Mouse (Mus musculus) limb, embryonic 11.5 days (tissue): Measurements from ENCODE around the gene Zfp605. TPM values are rescaled to one million over a fixed set of nuclear protein-coding genes. Genes with fewer than 3 reads are reported as not detected.

Source experiments
- ATAC-seq: fragments of 200-750 bp; cut with Nextera tagmentation; 2 replicates; pipeline ENCODE4 v1.8.0; 2017; ENCODE audit warnings: low read depth; ENCODE audit not compliant: insufficient number of reproducible peaks, low FRiP score, low TSS enrichment
- DNase-seq: peaks from one replicate; pipeline ENCODE4 v3.0.0-alpha.2; 2015; ENCODE audit warnings: low spot score
- H3K27ac ChIP-seq: fragments of 300-500 bp; sonication (generic); replicated peaks from 2 replicates; pipeline ENCODE4 v1.5.1; 2014; ENCODE audit warnings: low read depth, mild to moderate bottlenecking, low read length
- H3K27me3 ChIP-seq: fragments of 300-500 bp; sonication (generic); 2 replicates; pipeline ENCODE4 v1.6.1; 2014; ENCODE audit warnings: mild to moderate bottlenecking, low read length, mixed read lengths; ENCODE audit not compliant: control insufficient read depth, insufficient read depth
- H3K36me3 ChIP-seq: fragments of 300-500 bp; sonication (generic); 2 replicates; pipeline ENCODE4 v1.6.1; 2014; ENCODE audit warnings: mild to moderate bottlenecking, low read length, moderate library complexity, mixed read lengths; ENCODE audit not compliant: control insufficient read depth, insufficient read depth
- H3K4me1 ChIP-seq: fragments of 300-500 bp; sonication (generic); 2 replicates; pipeline ENCODE4 v1.6.1; 2014; ENCODE audit warnings: low read length, mixed read lengths; ENCODE audit not compliant: control insufficient read depth, insufficient read depth
- H3K4me2 ChIP-seq: fragments of 300-500 bp; sonication (generic); 2 replicates; pipeline ENCODE4 v1.6.1; 2014; ENCODE audit warnings: low read depth, mild to moderate bottlenecking, moderate library complexity; ENCODE audit not compliant: severe bottlenecking
- H3K4me3 ChIP-seq: fragments of 300-500 bp; sonication (generic); 2 replicates; pipeline ENCODE4 v1.5.1; 2014; ENCODE audit warnings: low read depth, low read length
- H3K9ac ChIP-seq: fragments of 300-500 bp; sonication (generic); 2 replicates; pipeline ENCODE4 v1.6.1; 2014; ENCODE audit warnings: mild to moderate bottlenecking, low read length
- H3K9me3 ChIP-seq: fragments of 300-500 bp; sonication (generic); 2 replicates; pipeline ENCODE4 v1.6.1; 2016; ENCODE audit warnings: low read length; ENCODE audit not compliant: control insufficient read depth
- WGBS: fragments of 180-500 bp; shearing (Covaris S2); extraction: QIAGEN DNeasy Blood & Tissue Kit; methylation state at CpG from one replicate; pipeline ENCODE4 v1.1.7; 2014; 5-methylcytosine and 5-hydroxymethylcytosine counted together
- polyA plus RNA-seq: library from polyadenylated mRNA; unstranded; fragments of >200 nt; fragmentation: Nextera tagmentation; extraction: Ambion mirVana; gene quantifications from 2 replicates; pipeline ENCODE4 v1.2.1, GENCODE M21; 2014

Zfp605 gene
- polyA plus RNA-seq, 1 experiment from 2014 or later: 4.2 TPM

DNA sequence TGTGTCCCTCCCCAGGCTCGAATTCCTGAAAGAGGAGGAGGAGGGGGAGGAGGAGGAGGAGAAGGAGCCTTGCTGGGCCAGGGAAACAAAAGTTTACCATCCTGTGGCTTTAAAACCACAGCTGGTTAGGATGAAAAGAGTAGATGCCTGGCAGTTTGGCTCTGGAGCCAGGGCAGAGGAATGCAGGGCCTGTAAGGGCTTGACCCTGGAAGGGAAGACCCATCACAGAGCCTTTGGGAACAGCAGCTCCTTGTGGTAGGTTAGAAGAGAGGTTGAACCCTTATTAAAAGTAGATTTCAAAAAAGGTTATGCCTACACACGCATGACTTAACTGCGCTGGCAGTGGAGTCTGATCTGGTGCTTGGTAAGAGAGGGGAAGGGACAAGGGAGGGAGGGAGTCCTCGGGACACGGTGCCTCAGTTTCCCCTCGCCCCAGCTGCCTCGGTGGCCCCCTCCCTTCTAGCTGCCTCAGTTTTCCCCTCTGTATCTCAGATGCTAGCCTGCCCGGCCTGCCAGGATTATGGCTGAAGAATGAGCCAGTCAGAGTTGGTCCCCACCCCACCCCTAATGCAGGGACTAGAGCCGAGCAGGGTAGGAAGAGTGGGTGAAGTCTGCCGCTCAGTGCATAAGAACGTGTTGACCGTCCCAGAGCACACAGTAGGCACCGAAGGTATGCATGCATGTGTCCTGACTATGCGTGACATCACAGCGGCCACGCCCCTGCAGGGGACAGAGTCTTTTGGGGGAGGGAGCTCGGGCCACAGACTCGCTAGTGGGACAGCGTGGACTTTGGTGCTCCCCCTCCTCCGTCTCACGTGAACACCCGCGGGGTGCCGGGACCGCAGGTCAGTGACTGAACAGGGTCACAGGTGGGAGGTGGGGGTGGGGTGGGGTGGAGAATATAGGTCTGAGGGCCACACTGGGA, 10.0 kb upstream of the Zfp605 start, which contains the start of gene Plcxd1:
Plcxd1 (plus strand) TSS at position 314 of the 925 bp plus-strand sequence.
- Histone ChIP-seq H3K27ac (no peak within 1 kb of the TSS), H3K9ac (no peak within 1 kb of the TSS), H3K4me3 (peak within 1 kb of the TSS; percentile 22), H3K4me1 (peaks cover 10% of the 10 kb centered on the region), H3K9me3 (no peaks in the 10 kb centered on the region), H3K36me3 (peaks cover 18% of the 10 kb centered on the region), H3K4me2 (peak within 1 kb of the TSS; percentile 58), H3K27me3 (no peaks in the 10 kb centered on the region)
- no peak; the same call in 1 of the 2 replicates for ATAC-seq
- peak; percentile 37 for DNase-seq
- 5% methylated on average over 24 of the region's 25 CpGs for WGBS

DNA sequence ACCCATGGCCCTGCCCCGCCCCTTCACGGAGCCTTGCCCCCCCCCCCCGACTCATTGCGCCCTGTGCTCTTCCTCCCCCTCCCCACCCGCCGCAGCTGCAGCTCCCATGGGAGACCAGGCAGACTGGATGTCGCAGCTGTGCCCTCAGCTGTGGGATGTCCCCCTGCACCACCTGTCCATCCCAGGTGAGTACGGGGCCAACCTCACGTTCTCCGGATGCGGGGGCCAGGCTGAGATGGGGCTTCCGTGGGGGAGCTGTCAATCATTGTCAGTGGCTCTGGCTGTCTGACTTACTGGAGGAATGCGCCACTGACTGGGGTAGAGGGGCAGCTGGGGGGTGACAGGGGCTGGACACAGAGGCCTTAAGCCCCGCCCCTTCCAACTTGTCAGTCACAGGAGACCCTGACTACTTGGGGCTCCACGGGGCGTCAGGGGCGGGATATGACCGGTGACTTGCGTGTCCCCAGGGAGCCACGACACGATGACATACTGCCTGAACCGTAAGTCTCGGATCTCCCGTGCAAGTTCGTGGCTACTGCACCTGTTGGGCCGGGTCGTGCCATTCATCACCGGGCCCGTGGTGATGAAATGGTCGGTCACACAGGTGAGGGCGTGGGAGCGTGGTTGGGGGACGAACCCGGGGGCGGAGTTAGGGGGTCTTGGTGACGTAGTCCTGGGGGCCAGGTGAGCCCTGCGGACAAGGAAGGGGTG, 8.8 kb upstream of the Zfp605 start:
- ATAC-seq (peak; percentile 8; the same call in 1 of the 2 replicates), DNase-seq (peak; percentile 52)
- Histone ChIP-seq H3K36me3 (peaks cover 26% of the 10 kb centered on the region), H3K9ac (no peak overlapping the region), H3K9me3 (no peaks in the 10 kb centered on the region), H3K4me2 (peak overlapping the region; percentile 58), H3K27ac (no peak overlapping the region), H3K4me1 (peaks cover 10% of the 10 kb centered on the region), H3K27me3 (no peaks in the 10 kb centered on the region), H3K4me3 (peak overlapping the region; percentile 22)
- WGBS: 1% methylated on average over 37 of the region's 37 CpGs

DNA sequence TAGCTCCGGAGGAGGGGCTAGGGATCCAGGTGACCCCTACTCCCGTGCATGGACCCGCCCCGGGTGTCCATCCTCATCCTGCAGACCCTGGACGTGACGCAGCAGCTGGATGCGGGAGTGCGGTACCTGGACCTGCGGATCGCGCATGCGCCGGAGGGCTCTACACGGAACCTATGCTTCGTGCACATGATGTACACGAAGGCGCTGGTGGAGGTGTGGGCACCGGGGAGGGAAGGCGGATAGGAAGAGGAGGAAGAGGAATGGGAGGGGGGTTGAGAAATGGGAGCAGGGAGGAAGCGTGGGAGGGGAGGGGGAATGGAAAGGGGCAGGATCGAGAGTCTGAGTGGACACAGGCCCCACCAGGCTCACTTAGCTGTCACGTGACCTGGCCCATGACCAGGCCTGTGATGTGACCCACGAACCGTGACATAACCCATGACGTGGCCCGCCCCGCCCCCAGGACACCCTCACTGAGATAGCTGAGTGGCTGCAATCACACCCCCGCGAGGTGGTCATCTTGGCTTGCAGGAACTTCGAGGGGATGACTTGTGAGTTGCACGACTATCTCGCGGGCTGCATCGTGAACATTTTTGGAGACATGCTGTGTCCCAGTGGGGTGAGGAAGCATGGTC, 8.1 kb upstream of the Zfp605 start:
- Histone ChIP-seq H3K9ac (0 out of 2 replicates have a peak overlapping the region, but pooled peaks have one; percentile 17), H3K9me3 (no peaks in the 10 kb centered on the region), H3K4me2 (peak overlapping the region; percentile 58), H3K4me1 (peaks cover 14% of the 10 kb centered on the region), H3K27me3 (no peaks in the 10 kb centered on the region), H3K27ac (no peak overlapping the region), H3K36me3 (peaks cover 29% of the 10 kb centered on the region), H3K4me3 (peak overlapping the region; percentile 22)
- DNase-seq (peak; percentile 38), ATAC-seq (peak; percentile 8; the same call in 1 of the 2 replicates)
- WGBS: 18% methylated on average over 34 of the region's 34 CpGs

DNA sequence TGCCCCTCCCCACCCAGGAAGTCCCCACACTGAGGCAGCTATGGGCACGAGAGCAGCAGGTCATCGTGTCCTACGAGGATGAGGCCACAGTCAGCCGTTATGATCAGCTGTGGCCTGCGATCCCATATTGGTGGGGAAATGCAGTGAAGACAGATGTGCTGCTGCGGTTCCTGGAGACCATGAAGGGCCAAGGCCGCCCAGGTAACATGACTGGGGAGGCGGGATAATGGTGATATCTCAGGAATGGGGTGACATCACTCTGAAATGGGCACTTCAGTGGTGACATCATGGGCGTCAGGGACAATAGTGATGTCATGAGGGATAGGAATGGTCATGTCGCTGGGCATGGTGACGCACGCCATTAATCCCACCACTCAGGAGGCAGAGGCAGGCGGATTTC, 7.5 kb upstream of the Zfp605 start:
- H3K9me3 ChIP-seq: no peaks in the 10 kb centered on the region
- peaks cover 29% of the 10 kb centered on the region for H3K36me3 ChIP-seq
- DNase-seq: no peak
- H3K4me1 ChIP-seq: peaks cover 17% of the 10 kb centered on the region
- ATAC-seq: no peak
- H3K4me3 ChIP-seq: no peak overlapping the region
- WGBS: 89% methylated on average over 13 of the region's 13 CpGs
- no peak overlapping the region for H3K4me2 ChIP-seq
- no peak overlapping the region for H3K9ac ChIP-seq
- H3K27ac ChIP-seq: no peak overlapping the region
- H3K27me3 ChIP-seq: no peaks in the 10 kb centered on the region

DNA sequence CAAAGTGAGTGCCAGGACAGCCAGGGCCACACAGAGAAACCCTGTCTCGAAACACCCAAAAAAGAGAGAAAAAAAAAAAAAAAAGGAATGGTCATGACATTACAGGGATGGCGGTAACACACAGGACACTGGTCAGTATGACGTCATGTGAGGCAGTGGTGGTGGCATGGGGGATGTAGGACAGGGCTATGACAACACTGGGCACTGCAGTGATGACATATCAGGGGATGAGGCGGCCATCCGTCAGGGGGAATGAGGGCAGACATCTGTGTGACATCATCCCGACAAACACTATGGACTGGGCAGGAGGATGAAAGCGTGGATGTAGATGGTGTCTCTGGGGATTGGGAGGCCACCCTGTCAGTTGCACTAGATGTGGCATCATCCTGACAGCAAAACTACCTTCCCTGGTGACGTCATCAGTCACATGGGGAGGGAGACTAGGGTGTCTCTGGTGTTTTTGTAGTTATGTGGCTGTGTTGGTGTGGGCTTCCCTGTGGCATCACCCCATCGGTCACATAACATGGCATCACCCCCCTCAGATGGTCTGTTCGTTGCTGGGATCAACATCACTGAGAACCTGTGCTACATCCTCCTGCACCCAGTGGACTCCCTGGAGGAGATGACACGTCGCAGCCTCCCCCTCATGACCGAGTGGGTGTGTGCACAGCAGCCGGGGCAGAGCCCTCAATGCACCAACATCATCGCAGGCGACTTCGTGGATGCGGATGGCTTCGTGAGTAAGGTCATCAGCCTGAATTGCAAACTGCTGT, 6.9 kb upstream of the Zfp605 start:
- Histone ChIP-seq H3K27ac (no peak overlapping the region), H3K9me3 (no peaks in the 10 kb centered on the region), H3K9ac (no peak overlapping the region), H3K4me3 (no peak overlapping the region), H3K4me2 (no peak overlapping the region), H3K36me3 (peaks cover 29% of the 10 kb centered on the region), H3K27me3 (no peaks in the 10 kb centered on the region), H3K4me1 (peaks cover 17% of the 10 kb centered on the region)
- ATAC-seq (no peak), DNase-seq (no peak)
- 95% methylated on average over 19 of the region's 19 CpGs for WGBS

DNA sequence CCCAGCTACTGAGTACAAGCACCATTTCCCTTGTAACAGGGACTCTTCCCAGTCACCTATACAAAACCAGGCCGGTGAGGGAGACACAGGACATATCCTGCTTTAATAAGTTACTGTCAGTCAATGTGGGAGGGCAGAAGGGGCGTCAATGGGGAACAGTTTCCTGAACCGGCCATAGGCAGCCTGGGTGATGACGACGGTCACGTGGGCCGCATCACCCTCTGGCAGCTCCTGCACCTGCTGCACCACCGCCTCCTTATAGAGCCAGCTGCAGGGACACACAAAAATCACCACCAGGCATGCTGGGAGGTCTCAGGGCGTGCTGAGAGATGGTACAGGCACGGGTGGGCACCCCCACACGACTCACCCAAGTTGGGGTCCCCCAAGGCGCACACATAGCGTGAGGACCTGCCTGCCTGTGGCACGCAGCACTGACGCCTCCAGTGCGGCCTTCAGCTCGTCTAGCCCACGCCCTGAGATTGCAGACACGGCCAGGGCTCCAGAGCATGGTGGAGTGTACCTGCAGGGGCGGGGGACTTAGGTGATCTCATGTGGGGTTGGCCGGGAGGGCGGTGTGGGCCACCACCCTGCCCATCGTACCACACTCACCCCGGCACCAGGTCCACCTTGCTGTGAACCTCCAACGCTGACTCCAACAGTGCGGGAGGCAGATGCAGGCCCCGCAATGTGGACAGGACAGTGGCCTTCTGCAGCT, 5.8 kb upstream of the Zfp605 start:
- DNase-seq (no peak), ATAC-seq (no peak)
- H3K4me2 ChIP-seq: no peak overlapping the region
- no peak overlapping the region for H3K4me3 ChIP-seq
- H3K4me1 ChIP-seq: peaks cover 17% of the 10 kb centered on the region
- H3K27ac ChIP-seq: no peak overlapping the region
- no peaks in the 10 kb centered on the region for H3K27me3 ChIP-seq
- no peaks in the 10 kb centered on the region for H3K9me3 ChIP-seq
- H3K9ac ChIP-seq: no peak overlapping the region
- peaks cover 29% of the 10 kb centered on the region for H3K36me3 ChIP-seq
- 93% methylated on average over 27 of the region's 27 CpGs for WGBS

DNA sequence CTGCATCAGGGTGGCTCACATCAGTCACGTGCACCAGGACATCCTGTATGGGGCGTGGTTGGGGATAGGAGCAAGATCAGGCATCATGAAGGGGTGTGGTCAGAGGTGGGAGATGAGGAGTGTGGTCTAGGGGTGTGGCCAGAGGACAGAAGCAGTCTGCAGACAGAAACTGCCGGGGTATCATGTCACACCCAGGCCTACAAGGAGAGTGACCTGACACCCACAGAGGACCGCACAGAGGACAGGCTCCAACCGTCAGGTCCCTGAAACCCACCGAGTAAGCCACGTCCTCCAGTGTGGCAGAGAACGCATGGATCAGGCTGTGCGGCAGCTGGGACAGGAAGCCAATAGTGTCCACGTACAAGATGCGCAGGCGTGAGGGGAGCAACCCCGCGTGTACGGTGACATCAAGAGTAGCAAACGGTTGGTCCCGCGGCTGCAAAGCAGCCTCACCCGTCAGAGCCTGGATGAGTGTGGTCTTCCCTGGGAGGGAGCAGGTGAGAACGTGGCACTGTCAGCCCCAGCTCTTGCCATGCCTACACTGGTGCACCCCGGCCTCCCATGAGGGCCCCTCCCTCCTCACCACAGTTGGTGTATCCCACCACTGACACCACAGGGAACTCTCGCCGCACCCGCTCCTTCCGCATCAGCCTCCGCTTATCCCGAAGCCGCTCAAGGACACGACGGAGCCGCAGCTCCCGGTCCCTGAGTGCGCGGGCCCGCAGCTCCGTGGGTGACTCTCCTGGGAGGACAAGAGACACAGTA, 5.1 kb upstream of the Zfp605 start:
- 96% methylated on average over 35 of the region's 36 CpGs for WGBS
- no peak for DNase-seq
- peaks cover 29% of the 10 kb centered on the region for H3K36me3 ChIP-seq
- H3K27ac ChIP-seq: no peak overlapping the region
- H3K4me1 ChIP-seq: peaks cover 17% of the 10 kb centered on the region
- H3K9ac ChIP-seq: no peak overlapping the region
- H3K9me3 ChIP-seq: no peaks in the 10 kb centered on the region
- H3K27me3 ChIP-seq: no peaks in the 10 kb centered on the region
- no peak overlapping the region for H3K4me3 ChIP-seq
- no peak overlapping the region for H3K4me2 ChIP-seq
- no peak for ATAC-seq
